Mouse (Mus musculus) adrenal gland, postnatal 10 days (tissue): ENCODE data around the gene Gltp. TPM values are rescaled to one million over a fixed set of nuclear protein-coding genes. Genes with fewer than 3 reads are reported as not detected.

Source experiments
- microRNA-seq: library from miRNA; unstranded; fragments of <30 nt; microRNA quantifications from one replicate; pipeline ENCODE4 v1.2.0, GENCODE M21; 2021
- total RNA-seq, 2 experiments: library from RNA; stranded (reverse); gene quantifications; 2 replicates each; pipeline ENCODE4 v1.2.3; 2021

Gltp gene
- total RNA-seq, 2 experiments from 2014 or later, result 31.2 to 38.3 TPM

Small RNA genes within 50 kb of the gene (microRNA-seq; reads per million reads assigned to microRNA genes)
- gene Mir7028, result not detected

Other genes starting within 250 kb of the Gltp start
- 10 to 100 TPM; 15.2 to 17.5 TPM for gene Mmab, start 246.9 kb downstream of the Gltp start, total RNA-seq
- 10 to 100 TPM; 18.9 to 22.8 TPM for gene Mvk, start 246.7 kb downstream of the Gltp start, total RNA-seq
- 10 to 100 TPM; 29.5 to 56.8 TPM for gene Fam222a, start 123.0 kb downstream of the Gltp start, total RNA-seq
- 1 to 10 TPM; 2.8 to 2.9 TPM for gene Trpv4, start 32.6 kb downstream of the Gltp start, total RNA-seq
- gene Tchp, start 16.8 kb upstream of the Gltp start, total RNA-seq, result 10 to 100 TPM in 1 of 2 experiments, 1 to 10 TPM in 1; 5.7 to 11.7 TPM
- 10 to 100 TPM; 91.7 to 95.0 TPM for gene Ankrd13a, start 83.7 kb upstream of the Gltp start, total RNA-seq
- 10 to 100 TPM; 45.3 to 63.5 TPM for gene Git2, start 84.5 kb upstream of the Gltp start, total RNA-seq
- 10 to 100 TPM; 39.1 to 55.8 TPM for gene 1500011B03Rik, start 132.5 kb upstream of the Gltp start, total RNA-seq
- gene 4930519G04Rik, start 162.7 kb upstream of the Gltp start, total RNA-seq, result not detected
- gene Gm9936, start 167.7 kb upstream of the Gltp start, total RNA-seq, result under 1 TPM in 1 of 2 experiments, not detected in 1; 0.21 TPM
- gene Oasl2, start 206.0 kb upstream of the Gltp start, total RNA-seq, result 1 to 10 TPM; 4.3 to 8.2 TPM
- 1 to 10 TPM in 1 of 2 experiments, under 1 TPM in 1; 0.70 to 1.5 TPM for gene Oasl1, start 232.3 kb upstream of the Gltp start, total RNA-seq